ENCODE assay signal across 20 mouse cellular contexts in the genomic region with DNA sequence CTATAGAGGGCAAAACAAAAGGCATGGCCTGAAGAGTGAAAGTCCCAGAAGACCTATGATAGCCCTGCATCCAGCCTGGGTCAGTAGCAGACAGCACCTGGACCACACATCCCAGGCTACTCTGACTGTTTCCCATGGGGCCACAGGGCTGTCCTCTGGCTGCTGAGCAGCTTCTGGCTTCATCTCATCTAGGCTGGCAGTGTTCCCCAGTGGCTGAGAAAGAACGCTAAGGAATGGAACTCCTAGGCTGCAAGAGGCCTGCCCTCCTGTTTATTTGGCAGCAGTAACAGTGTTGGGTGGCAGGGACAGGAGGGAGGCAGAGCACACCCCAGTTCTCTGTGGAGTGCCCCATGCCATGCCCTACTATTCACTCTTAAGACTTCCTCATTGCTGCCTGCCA.
DNase-seq lines count a peak whose midpoint lies in the region; ATAC-seq and TF ChIP-seq lines count a peak whose summit lies in the region.
"Had no signal": no experiment of that assay in that cellular context is flagged by ENCODE, and none has a peak within 500 bp of the region (broad histone marks: within the 10 kb centered on the region; RNA-seq: fewer than 3 reads in every experiment).

No protein-coding gene starts in this region.

- no peak overlapping the region for H3K4me3 ChIP-seq in heart, embryonic 12.5 days
- H3K4me3 ChIP-seq in midbrain, postnatal 0 days (ENCODE audit: low read depth, low read length): no peak overlapping the region
- H3K4me3 ChIP-seq in midbrain, embryonic 14.5 days (replicated peaks; ENCODE audit: low read depth, low read length): no peak overlapping the region
- H3K4me3 ChIP-seq: embryonic facial prominence, embryonic 12.5 days; forebrain, embryonic 10.5 days; hindbrain, embryonic 10.5 days; liver, embryonic 12.5 days; midbrain, embryonic 15.5 days; neural tube, embryonic 12.5 days had no signal

- no peaks in the 10 kb centered on the region for H3K27me3 ChIP-seq in heart, embryonic 12.5 days (replicated peaks)
- no peaks in the 10 kb centered on the region for H3K27me3 ChIP-seq in midbrain, postnatal 0 days (ENCODE audit: insufficient read depth, low read length)
- H3K27me3 ChIP-seq in midbrain, embryonic 14.5 days (ENCODE audit: control insufficient read depth, insufficient read depth, low read length): no peaks in the 10 kb centered on the region
- H3K27me3 ChIP-seq: embryonic facial prominence, embryonic 12.5 days; liver, embryonic 12.5 days; midbrain, embryonic 15.5 days; neural tube, embryonic 12.5 days had no signal

- peaks cover 78% of the 10 kb centered on the region for H3K36me3 ChIP-seq in heart, embryonic 12.5 days
- H3K36me3 ChIP-seq in midbrain, postnatal 0 days (ENCODE audit: insufficient read depth, low read length): peaks cover 50% of the 10 kb centered on the region
- H3K36me3 ChIP-seq in midbrain, embryonic 14.5 days (ENCODE audit: control insufficient read depth, insufficient read depth, low read length): peaks cover 65% of the 10 kb centered on the region

- no peak for ATAC-seq in heart, embryonic 12.5 days (ENCODE audit: insufficient number of reproducible peaks, low FRiP score)
- peak; percentile 28; the same call in 1 of the 2 replicates for ATAC-seq in midbrain, postnatal 0 days (ENCODE audit: low FRiP score)
- no peak for ATAC-seq in midbrain, embryonic 14.5 days (ENCODE audit: low FRiP score, low TSS enrichment)
- ATAC-seq: intestine, embryonic 16.5 days; liver, embryonic 12.5 days; midbrain, embryonic 15.5 days had no signal

- H3K27ac ChIP-seq in heart, embryonic 12.5 days (ENCODE audit: poor library complexity, severe bottlenecking): no peak overlapping the region
- H3K27ac ChIP-seq in midbrain, postnatal 0 days (ENCODE audit: low read depth, low read length): no peak overlapping the region
- H3K27ac ChIP-seq in midbrain, embryonic 14.5 days (replicated peaks; ENCODE audit: low read depth, low read length): no peak overlapping the region
- H3K27ac ChIP-seq: embryonic facial prominence, embryonic 12.5 days; forebrain, embryonic 10.5 days; liver, embryonic 12.5 days; midbrain, embryonic 15.5 days; neural tube, embryonic 12.5 days had no signal

- WGBS in heart, embryonic 12.5 days: 97% methylated on average over 1 of the region's 1 CpGs
- WGBS in midbrain, postnatal 0 days: 92% methylated on average over 1 of the region's 1 CpGs
- 81% methylated on average over 1 of the region's 1 CpGs for WGBS in midbrain, embryonic 14.5 days

- no peak overlapping the region for H3K4me2 ChIP-seq in heart, embryonic 12.5 days
- no peak overlapping the region for H3K4me2 ChIP-seq in midbrain, postnatal 0 days (ENCODE audit: low read depth, low read length, poor library complexity, severe bottlenecking)
- H3K4me2 ChIP-seq in midbrain, embryonic 14.5 days (ENCODE audit: low read length): no peak overlapping the region
- H3K4me2 ChIP-seq: embryonic facial prominence, embryonic 12.5 days; liver, embryonic 12.5 days; midbrain, embryonic 15.5 days; neural tube, embryonic 12.5 days had no signal

- no peak for TF ChIP-seq CTCF in midbrain, postnatal 0 days (IDR thresholded peaks at IDR 0.05)

- no peaks in the 10 kb centered on the region for H3K9me3 ChIP-seq in heart, embryonic 12.5 days (replicated peaks)
- H3K9me3 ChIP-seq in midbrain, postnatal 0 days (ENCODE audit: low read length): no peaks in the 10 kb centered on the region
- no peaks in the 10 kb centered on the region for H3K9me3 ChIP-seq in midbrain, embryonic 14.5 days (ENCODE audit: control insufficient read depth, low read length)
- H3K9me3 ChIP-seq: embryonic facial prominence, embryonic 12.5 days; forebrain, embryonic 10.5 days; hindbrain, embryonic 10.5 days; liver, embryonic 12.5 days; midbrain, embryonic 15.5 days; neural tube, embryonic 12.5 days had no signal

- no peak overlapping the region for H3K9ac ChIP-seq in heart, embryonic 12.5 days
- H3K9ac ChIP-seq in midbrain, postnatal 0 days (replicated peaks; ENCODE audit: low read length, poor library complexity, severe bottlenecking): no peak overlapping the region
- H3K9ac ChIP-seq in midbrain, embryonic 14.5 days (replicated peaks; ENCODE audit: low read length): no peak overlapping the region
- H3K9ac ChIP-seq: embryonic facial prominence, embryonic 12.5 days; liver, embryonic 12.5 days; midbrain, embryonic 15.5 days; neural tube, embryonic 12.5 days had no signal

- peak; percentile 61 for DNase-seq in adrenal gland, postnatal 14 days
- DNase-seq in adrenal gland, adult 8-10 months: no peak
- peak; percentile 16 to 29 for DNase-seq in heart, adult 9 months (ENCODE audit: low spot score in 2 of 2)
- DNase-seq in midbrain, postnatal 0 days (ENCODE audit: low spot score): peak; percentile 33
- no peak for DNase-seq in midbrain, embryonic 14.5 days
- peak; percentile 43 to 53 for DNase-seq in layer of hippocampus, postnatal 10 days (ENCODE audit: low spot score in 2 of 2)
- DNase-seq in kidney, adult 18-20 months: no peak
- DNase-seq: adrenal gland, adult 2 months; cerebellum, postnatal 36 days; kidney, postnatal 14 days; lung, postnatal 4 days; thymus, postnatal 36 days had no signal

- no peaks in the 10 kb centered on the region for H3K4me1 ChIP-seq in heart, embryonic 12.5 days (replicated peaks)
- no peaks in the 10 kb centered on the region for H3K4me1 ChIP-seq in midbrain, postnatal 0 days (ENCODE audit: insufficient read depth, low read length)
- H3K4me1 ChIP-seq in midbrain, embryonic 14.5 days (ENCODE audit: control insufficient read depth, insufficient read depth, low read length): no peaks in the 10 kb centered on the region
- H3K4me1 ChIP-seq: liver, embryonic 12.5 days had no signal

Comparison
In these comparisons a context has a peak if more than half of its experiments do, and no peak if none do; other contexts are left out.
1. DNase-seq: peak in adrenal gland, postnatal 14 days (single experiment), heart, adult 9 months (2 of 2), midbrain, postnatal 0 days (single experiment) and layer of hippocampus, postnatal 10 days (2 of 2); none in adrenal gland, adult 8-10 months (single experiment), midbrain, embryonic 14.5 days (single experiment) and kidney, adult 18-20 months (single experiment).